Mouse (Mus musculus) CH12.LX (cell line): ENCODE data around the gene Fam72a.

ENCODE experiments used
- CTCF ChIP-seq, 2 experiments: IDR thresholded peaks in 1 of 2; conservative IDR thresholded peaks in 1 of 2; 2 replicates each; pipeline ENCODE4 v1.5.1; 2011 to 2012; ENCODE audit warnings: low read depth in 2 of 2, low read length in 2 of 2, improper control_type of control experiment in 1 of 2, inconsistent platforms in 1 of 2, mild to moderate bottlenecking in 1 of 2, moderate library complexity in 1 of 2
- HCFC1 ChIP-seq: IDR thresholded peaks from 2 replicates; pipeline ENCODE4 v1.6.1; 2012; ENCODE audit warnings: low read depth, mild to moderate bottlenecking, inconsistent platforms, low read length, improper control_type of control experiment
- JUN ChIP-seq: IDR thresholded peaks from 2 replicates; pipeline ENCODE4 v1.6.1; 2011; ENCODE audit warnings: low read depth, mild to moderate bottlenecking, low read length, improper control_type of control experiment, moderate library complexity; ENCODE audit not compliant: insufficient read depth
- JUND ChIP-seq: conservative IDR thresholded peaks from 2 replicates; pipeline ENCODE4 v1.6.1; 2011; ENCODE audit warnings: low read depth, low read length, improper control_type of control experiment
- KAT2A ChIP-seq: IDR thresholded peaks from 2 replicates; pipeline ENCODE4 v1.6.1; 2012; ENCODE audit warnings: low read length, improper control_type of control experiment, inconsistent platforms; ENCODE audit not compliant: insufficient replicate concordance
- MAX ChIP-seq: IDR thresholded peaks from 2 replicates; pipeline ENCODE4 v1.6.1; 2011; ENCODE audit warnings: low read length, improper control_type of control experiment
- POLR2A ChIP-seq: IDR thresholded peaks from 2 replicates; pipeline ENCODE4 v1.6.1; 2011; ENCODE audit warnings: low read depth, mild to moderate bottlenecking, improper control_type of control experiment, low read length
- POLR2AphosphoS2 ChIP-seq: IDR thresholded peaks from 2 replicates; pipeline ENCODE4 v1.6.1; 2011; ENCODE audit warnings: low read depth, low read length, improper control_type of control experiment
- USF1 ChIP-seq: IDR thresholded peaks from 2 replicates; pipeline ENCODE4 v1.6.1; 2014; ENCODE audit warnings: low read depth, mild to moderate bottlenecking, inconsistent platforms, low read length, improper control_type of control experiment
- ZC3H11A ChIP-seq: IDR thresholded peaks from 2 replicates; pipeline ENCODE4 v1.6.1; 2012; ENCODE audit warnings: low read depth, mild to moderate bottlenecking, inconsistent platforms, low read length, improper control_type of control experiment
- ZMIZ1 ChIP-seq: IDR thresholded peaks from 2 replicates; pipeline ENCODE4 v1.6.1; 2012; ENCODE audit warnings: low read depth, mild to moderate bottlenecking, inconsistent platforms, low read length, improper control_type of control experiment
- ZNF384 ChIP-seq: IDR thresholded peaks from 2 replicates; pipeline ENCODE4 v1.6.1; 2012; ENCODE audit warnings: low read depth, low read length, improper control_type of control experiment, inconsistent platforms

DNA sequence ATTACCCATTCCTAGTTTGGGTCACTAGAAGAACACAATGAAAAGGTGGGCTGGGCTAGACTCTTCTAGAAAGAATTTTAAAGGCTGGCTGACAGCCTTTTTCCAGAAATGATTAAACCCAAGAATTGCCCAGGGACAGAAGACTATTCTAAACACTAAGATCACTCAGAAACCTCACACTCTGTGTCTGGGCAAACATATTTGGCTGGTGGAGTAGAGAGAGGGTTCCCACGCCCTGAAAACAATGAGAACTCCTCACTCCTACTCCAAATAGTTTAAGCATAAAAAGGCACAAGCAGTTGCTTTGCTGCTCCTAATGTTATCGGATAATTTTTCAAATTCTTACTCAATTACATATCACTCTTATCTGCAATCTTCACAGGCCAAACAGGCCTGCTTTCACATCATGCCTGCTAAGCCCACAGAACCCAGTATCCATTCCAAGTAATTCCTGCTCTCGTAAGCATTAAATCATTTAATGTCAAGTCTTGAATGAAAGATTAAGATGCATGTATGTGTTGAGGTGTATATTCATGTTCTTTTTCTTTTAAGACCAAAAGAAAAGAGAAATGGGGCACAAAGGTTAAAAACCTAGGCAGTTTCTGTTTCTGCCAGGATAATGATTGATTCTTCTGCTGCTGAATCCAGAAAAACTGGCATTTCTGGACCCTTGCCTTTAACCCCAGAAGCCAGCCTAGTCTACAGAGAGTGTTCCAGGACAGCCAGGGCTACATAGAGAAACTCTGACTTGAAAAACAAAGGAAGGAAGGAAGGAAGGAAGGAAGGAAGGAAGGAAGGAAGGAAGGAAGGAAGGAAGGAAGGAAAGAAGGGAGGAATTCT is 15.8 kb upstream of the Fam72a start:
- TF ChIP-seq POLR2A (no peak), CTCF (conservative IDR thresholded peaks at IDR 0.05 in 1 of 2, IDR thresholded peaks at IDR 0.05 in 1 of 2; ENCODE audit: low read depth in 2 of 2, low read length in 2 of 2) (no peak), ZNF384 (no peak), POLR2AphosphoS2 (no peak), JUN (no peak), ZMIZ1 (no peak), KAT2A (no peak), MAX (no peak), ZC3H11A (no peak), HCFC1 (no peak), JUND (no peak), USF1 (no peak)
